Mouse (Mus musculus) heart, postnatal 0 days (tissue): Measurements from ENCODE around the gene Mrtfb.

Experiments
- CTCF ChIP-seq: IDR thresholded peaks from 2 replicates; pipeline ENCODE4 v1.5.1; 2016; ENCODE audit warnings: antibody characterized with exemption, control low read depth, low read depth
- EP300 ChIP-seq: IDR thresholded peaks from 2 replicates; pipeline ENCODE4 v1.6.1; 2016; ENCODE audit warnings: antibody characterized with exemption, low read depth

- TF ChIP-seq CTCF (no peak), EP300 (no peak)
These were observed 170.7 kb downstream of the Mrtfb start for GRCm38 (mm10) chr16:13426831-13427589.
